Mouse (Mus musculus) subcutaneous adipose tissue, adult 2 months (tissue): ENCODE measurements around the gene Nfya. TPM values are rescaled to one million over a fixed set of nuclear protein-coding genes. Genes with fewer than 3 reads are reported as not detected.

Experiments used
- polyA plus RNA-seq: library from polyadenylated mRNA; depleted of rRNA; stranded (reverse); fragments of >200 nt; gene quantifications from 2 replicates; pipeline ENCODE4 v1.2.3, GENCODE M21; 2012; ENCODE audit warnings: low replicate concordance; rRNA removed

The Nfya gene
- 56.0 and 113 TPM in 2 replicates for polyA plus RNA-seq

DNA sequence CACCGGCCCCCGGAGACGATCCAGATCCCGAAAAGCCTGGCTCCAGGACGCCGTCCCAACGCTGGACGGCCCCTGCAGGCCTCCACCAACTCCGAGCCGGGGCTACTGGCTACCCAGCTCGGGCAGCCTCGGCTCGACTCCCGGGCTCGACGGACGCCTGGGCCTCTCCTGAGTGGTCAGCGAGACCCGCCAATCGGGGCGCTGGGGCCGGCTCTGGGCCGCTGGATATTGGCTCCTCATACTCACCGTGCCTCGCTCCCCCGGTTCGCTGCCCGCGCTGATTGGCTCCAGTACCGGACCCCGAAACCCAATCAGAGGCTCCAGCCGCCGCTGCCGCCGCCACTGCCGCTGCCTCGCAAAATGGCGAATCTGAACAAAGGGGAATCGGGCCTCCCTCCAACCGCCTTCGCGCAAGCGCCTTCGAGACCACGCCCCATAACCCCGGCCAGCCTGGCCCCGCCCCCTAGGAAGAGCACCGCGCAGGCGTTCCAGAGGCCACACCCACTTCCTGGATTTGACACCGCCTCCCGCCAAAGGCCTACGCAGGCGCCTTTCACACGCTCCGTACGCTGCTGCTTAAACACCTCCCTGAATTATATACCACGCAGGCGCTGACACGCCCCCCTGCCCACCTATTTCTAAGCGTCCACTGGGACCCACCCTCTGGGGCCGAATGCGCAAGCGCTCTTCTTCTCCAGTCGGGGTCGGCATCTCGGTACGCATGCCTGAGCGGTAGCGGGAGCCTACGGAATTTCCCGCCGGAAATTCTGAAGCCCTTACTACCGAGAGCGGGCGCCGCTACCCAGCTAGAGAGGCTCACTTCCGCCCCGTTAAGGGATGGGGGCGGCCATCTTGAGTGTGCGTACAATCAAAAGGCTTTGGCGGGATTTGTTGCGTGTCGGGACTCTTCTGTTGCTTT lies at the start of gene Nfya, which contains the start of gene Oard1:
Gene Nfya, minus strand, starts transcription at position 527 of the 919 bp plus-strand sequence.
Gene Oard1, plus strand, starts transcription at position 635 of the 919 bp plus-strand sequence.

DNA sequence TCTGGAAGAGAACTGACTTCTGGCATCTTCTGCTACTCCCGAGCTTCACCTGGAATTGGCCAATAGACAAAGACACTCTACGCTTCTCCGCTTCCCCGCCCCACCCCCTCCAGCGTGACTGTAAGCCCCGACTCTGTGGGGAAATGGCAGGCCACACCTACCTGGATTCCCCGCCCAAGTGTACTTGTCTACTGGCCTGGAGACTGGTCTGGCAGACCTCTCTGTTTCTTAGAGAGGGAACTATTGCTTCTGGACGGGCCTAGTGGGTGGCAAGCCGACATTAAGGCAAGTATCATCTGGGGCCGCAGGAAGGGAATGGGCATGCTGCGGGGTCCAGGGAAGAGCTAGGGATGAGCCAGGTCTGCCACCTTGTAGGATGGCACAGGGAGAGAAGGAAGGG lies 45.0 kb upstream of the Nfya start, which contains the start of gene Unc5cl:
Gene Unc5cl, plus strand, starts transcription at position 214 of the 400 bp plus-strand sequence.

DNA sequence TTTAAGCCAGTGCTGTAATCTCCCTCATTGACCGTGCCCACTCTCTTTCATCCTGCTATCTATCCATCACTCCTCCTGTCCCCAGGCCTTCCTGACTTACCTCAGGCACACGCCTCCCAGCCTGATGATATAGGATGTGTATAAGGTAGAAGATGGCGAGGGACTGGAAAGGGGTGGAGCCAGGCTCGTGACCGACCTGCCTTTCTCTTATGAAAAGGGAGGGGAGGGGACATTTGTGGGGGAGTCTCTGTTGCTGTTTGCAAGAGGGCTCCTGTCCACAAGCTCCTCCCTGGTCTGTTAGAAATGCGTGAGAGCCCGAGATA lies 41.6 kb upstream of the Nfya start, which contains the start of gene Tspo2:
Gene Tspo2, minus strand, starts transcription at position 170 of the 323 bp plus-strand sequence.

DNA sequence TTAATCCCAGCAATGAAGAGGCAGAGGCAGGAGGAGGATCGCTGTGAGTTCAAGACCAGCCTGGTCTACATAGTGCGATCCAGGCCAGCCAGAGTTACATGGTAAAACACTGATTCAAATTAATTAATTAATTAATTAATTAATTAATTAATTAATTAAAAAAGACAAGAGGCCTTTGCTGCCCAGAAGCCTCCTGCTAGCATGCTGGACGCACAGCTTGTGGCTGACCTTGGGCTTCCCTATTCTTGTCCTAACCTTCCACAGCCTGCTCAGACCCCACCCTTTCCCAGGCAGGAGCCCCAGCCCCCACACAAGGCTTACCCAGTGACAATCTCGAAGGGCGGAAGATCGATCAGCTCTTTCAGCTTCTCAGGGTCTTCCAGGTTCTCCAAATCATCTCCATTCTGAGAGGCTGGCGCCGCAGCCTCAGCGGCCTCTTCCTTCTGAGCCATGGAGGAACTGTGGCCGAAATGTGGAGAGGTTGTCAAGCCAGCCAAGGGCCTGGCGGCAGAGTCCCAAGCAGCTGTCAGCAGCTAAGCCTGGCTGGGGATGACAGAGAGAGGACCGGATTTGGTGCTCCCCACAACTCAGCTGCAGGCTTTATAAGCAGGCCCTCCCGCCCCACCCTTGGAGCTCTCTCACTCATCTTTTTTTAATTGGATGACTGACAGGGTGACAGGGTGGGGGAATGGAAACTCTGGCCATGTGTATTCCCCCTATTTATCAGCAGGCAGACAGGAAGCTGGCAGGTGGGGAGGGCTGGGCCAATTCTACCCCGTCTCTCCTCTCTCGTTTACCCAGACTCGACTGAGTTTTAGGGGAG lies 22.7 kb upstream of the Nfya start, which contains the start of gene Apobec2:
Gene Apobec2, minus strand, starts transcription at position 773 of the 823 bp plus-strand sequence.

DNA sequence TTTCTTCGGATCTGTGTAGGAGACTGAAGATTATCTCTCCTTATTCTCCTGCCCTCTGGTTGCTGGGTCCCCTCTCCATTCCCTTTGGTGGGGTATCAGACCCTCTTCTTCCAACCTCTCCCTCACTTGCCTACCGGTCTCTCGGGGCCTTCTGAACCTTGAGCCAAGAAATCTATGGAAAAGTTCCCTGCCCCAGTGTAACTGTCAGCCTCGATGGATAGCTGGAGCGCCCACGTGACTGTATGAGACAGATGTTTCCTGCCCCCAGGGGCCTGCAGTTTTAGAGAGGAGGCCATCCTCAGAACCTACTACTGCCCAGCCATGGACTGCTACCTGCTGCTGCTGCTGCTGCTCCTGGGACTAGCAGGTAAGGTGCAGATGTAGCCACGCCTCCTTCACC lies 50.1 kb downstream of the Nfya start, which contains the start of gene Treml1:
Gene Treml1, plus strand, starts transcription at position 301 of the 400 bp plus-strand sequence.

DNA sequence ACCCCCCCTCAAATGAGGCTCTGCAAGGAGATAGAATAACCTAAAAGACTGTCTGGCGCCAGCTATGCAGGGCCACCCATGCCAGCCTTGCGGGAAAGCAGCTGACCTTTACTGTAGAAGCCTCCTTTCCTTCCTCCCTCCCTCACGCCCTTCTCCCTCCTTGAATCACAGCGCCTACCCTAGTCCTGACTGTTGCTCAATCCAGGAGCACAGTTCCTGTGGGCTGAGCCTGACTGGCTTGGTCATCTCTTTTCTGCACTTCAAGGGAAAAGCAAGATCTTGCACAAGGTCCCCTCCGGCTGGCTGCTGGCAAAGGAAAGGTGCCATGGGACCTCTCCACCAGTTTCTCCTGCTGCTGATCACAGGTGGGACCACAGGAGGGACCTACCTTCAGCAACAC lies 63.5 kb downstream of the Nfya start, which contains the start of gene Trem2:
Gene Trem2, plus strand, starts transcription at position 171 of the 400 bp plus-strand sequence.

Other genes with a start within 250 kb of the Nfya start
- gene A530064D06Rik, start 242.6 kb downstream of the Nfya start, polyA plus RNA-seq = 0.75 and 1.6 TPM in 2 replicates
- 0.09 TPM in 2 replicates for gene Trem1, start 177.1 kb downstream of the Nfya start, polyA plus RNA-seq
- gene Trem3, start 162.1 kb downstream of the Nfya start, polyA plus RNA-seq = 0.16 and 0.21 TPM in 2 replicates
- 0.95 and 1.7 TPM in 2 replicates for gene Treml4, start 145.6 kb downstream of the Nfya start, polyA plus RNA-seq
- gene Treml2, start 110.4 kb downstream of the Nfya start, polyA plus RNA-seq = 0.53 and 2.3 TPM in 2 replicates
- gene B430306N03Rik, start 93.8 kb downstream of the Nfya start, polyA plus RNA-seq = 0.70 and 2.8 TPM in 2 replicates
- 35.0 and 94.7 TPM in 2 replicates for gene Trem2, start 63.5 kb downstream of the Nfya start, polyA plus RNA-seq
- 0.19 and 3.2 TPM in 2 replicates for gene Treml1, start 50.0 kb downstream of the Nfya start, polyA plus RNA-seq
- gene Oard1, start 108 bp upstream of the Nfya start, polyA plus RNA-seq = 8.4 and 9.1 TPM in 2 replicates
- not detected in 2 replicates for gene Apobec2, start 23.0 kb upstream of the Nfya start, polyA plus RNA-seq
- gene Tspo2, start 41.6 kb upstream of the Nfya start, polyA plus RNA-seq = 0.41 TPM in 1 of 2 replicates, not detected in the other
- 0.11 and 2.5 TPM in 2 replicates for gene Unc5cl, start 45.0 kb upstream of the Nfya start, polyA plus RNA-seq